Mouse (Mus musculus) kidney, postnatal 4 days (tissue): ENCODE results near the gene Rogdi.
A peak's percentile ranks its signal among the peaks of the same experiment; 100 is the strongest.

ENCODE experiments used
- DNase-seq, 2 experiments: peaks; one replicate each; pipeline ENCODE4 v3.0.0; 2021; ENCODE audit warnings: mixed read lengths in 2 of 2

The Rogdi gene

GRCm38 (mm10) chr16:5013054-5013838, at the start of gene Rogdi:
Gene Rogdi (minus strand): TSS chr16:5013553.
- DNase-seq = peak; percentile 98 to 99

- DNase-seq = peak in 1 of 2 experiments; percentile 11
These were observed 44.8 kb upstream of the Rogdi start for GRCm38 (mm10) chr16:5058114-5058513.

- peak; percentile 83 to 92 for DNase-seq
These were observed 37.1 kb upstream of the Rogdi start for GRCm38 (mm10) chr16:5050251-5051110.

- DNase-seq = peak; percentile 100
These were observed 36.5 kb upstream of the Rogdi start, which contains the start of the genes Glyr1 and Ubn1 for GRCm38 (mm10) chr16:5049774-5050234. Gene Glyr1 (minus strand): TSS chr16:5049863. Gene Ubn1 (plus strand): TSS chr16:5050057.

- no peak for DNase-seq
These were observed 35.9 kb upstream of the Rogdi start for GRCm38 (mm10) chr16:5049182-5049773.

GRCm38 (mm10) chr16:5045322-5045721, 32.0 kb upstream of the Rogdi start:
- no peak for DNase-seq

- DNase-seq = no peak
These were observed 23.4 kb upstream of the Rogdi start for GRCm38 (mm10) chr16:5036649-5037234.

GRCm38 (mm10) chr16:5035591-5035990, 22.2 kb upstream of the Rogdi start:
- DNase-seq = no peak

GRCm38 (mm10) chr16:5029847-5030246, 16.5 kb upstream of the Rogdi start:
- no peak for DNase-seq

GRCm38 (mm10) chr16:5024021-5024420, 10.7 kb upstream of the Rogdi start:
- DNase-seq = no peak

GRCm38 (mm10) chr16:5014578-5014977, 1.2 kb upstream of the Rogdi start:
- no peak for DNase-seq

GRCm38 (mm10) chr16:5012036-5013005, 1.0 kb downstream of the Rogdi start:
- peak in 1 of 2 experiments; percentile 40 for DNase-seq

- DNase-seq = no peak
These were observed 2.1 kb downstream of the Rogdi start for GRCm38 (mm10) chr16:5011285-5011684.

GRCm38 (mm10) chr16:5010371-5010935, 2.9 kb downstream of the Rogdi start:
- no peak for DNase-seq

GRCm38 (mm10) chr16:5008076-5008475, 5.3 kb downstream of the Rogdi start:
- DNase-seq = no peak

GRCm38 (mm10) chr16:5007492-5007891, 5.9 kb downstream of the Rogdi start:
- no peak for DNase-seq

- peak; percentile 70 to 79 for DNase-seq
These were observed 6.3 kb downstream of the Rogdi start, which contains the start of gene Smim22 for GRCm38 (mm10) chr16:5007067-5007466. Gene Smim22 (plus strand): TSS chr16:5007288.

- no peak for DNase-seq
These were observed 12.7 kb downstream of the Rogdi start for GRCm38 (mm10) chr16:5000611-5001010.

- no peak for DNase-seq
These were observed 14.4 kb downstream of the Rogdi start for GRCm38 (mm10) chr16:4998984-4999383.

- DNase-seq = peak; percentile 23 to 27
These were observed 15.8 kb downstream of the Rogdi start, which contains the start of gene Sept12 for GRCm38 (mm10) chr16:4997553-4997952. Gene Sept12 (minus strand): TSS chr16:4997852.

GRCm38 (mm10) chr16:4993276-4993675, 20.1 kb downstream of the Rogdi start:
- DNase-seq = no peak
